Mouse (Mus musculus) left cerebral cortex, postnatal 36 days (tissue): ENCODE measurements at regions not wholly inside any gene's neighbourhood (a gene's known extent, or its start where the extent isn't known, plus 50 kb on each side); places are given as distances from the start of the nearest gene placed in this dataset.

Source experiments
- microRNA-seq: library from miRNA; unstranded; fragments of <30 nt; microRNA quantifications from one replicate; pipeline ENCODE4 v1.2.0, GENCODE M21; 2022

Small RNA genes lying in the stretch of these regions (microRNA-seq; reads per million reads assigned to microRNA genes)
- gene Mir29a, result 8,952 reads per million, percentile 94 among the genes with 10 or more reads in this experiment
- 73.8 reads per million, percentile 53 among the genes with 10 or more reads in this experiment for gene Mir29b-1
